Mouse (Mus musculus): ENCODE measurements around the gene Bsdc1. TPM values are rescaled to one million over a fixed set of nuclear protein-coding genes. Genes with fewer than 3 reads are reported as not detected.
"Not testable (repeated sequence)": the region's sequence is repeated elsewhere in the genome, so short reads cannot be mapped to it uniquely, and the experiment has no call there.

Bsdc1 gene
- total and polyA plus RNA-seq, 2 experiments from 2014 or later = 25.3 to 55.2 TPM

- no peaks in the 10 kb centered on the region for H3K4me1 ChIP-seq (ENCODE audit: insufficient read depth, low read length)
- no peak overlapping the region for H3K27ac ChIP-seq
- H3K27me3 ChIP-seq (ENCODE audit: insufficient read depth, low read length) = no peaks in the 10 kb centered on the region
- no peak for TF ChIP-seq CTCF (IDR thresholded peaks at IDR 0.05; ENCODE audit: low read depth)
- no peaks in the 10 kb centered on the region for H3K9me3 ChIP-seq (ENCODE audit: low read length)
- peaks cover 47% of the 10 kb centered on the region for H3K36me3 ChIP-seq (ENCODE audit: insufficient read depth, low read length)
- H3K4me2 ChIP-seq (ENCODE audit: low read depth, low read length) = no peak overlapping the region
- 86% methylated on average over 5 of the region's 5 CpGs for WGBS
- H3K9ac ChIP-seq (replicated peaks; ENCODE audit: low read length) = no peak overlapping the region
- no peak overlapping the region for H3K4me3 ChIP-seq (ENCODE audit: low read length)
- ATAC-seq (no peak), DNase-seq (ENCODE audit: low spot score) (no peak)
Observed at GRCm38 (mm10) chr4:129525338-129525737, 64.0 kb downstream of the Bsdc1 start.

DNA sequence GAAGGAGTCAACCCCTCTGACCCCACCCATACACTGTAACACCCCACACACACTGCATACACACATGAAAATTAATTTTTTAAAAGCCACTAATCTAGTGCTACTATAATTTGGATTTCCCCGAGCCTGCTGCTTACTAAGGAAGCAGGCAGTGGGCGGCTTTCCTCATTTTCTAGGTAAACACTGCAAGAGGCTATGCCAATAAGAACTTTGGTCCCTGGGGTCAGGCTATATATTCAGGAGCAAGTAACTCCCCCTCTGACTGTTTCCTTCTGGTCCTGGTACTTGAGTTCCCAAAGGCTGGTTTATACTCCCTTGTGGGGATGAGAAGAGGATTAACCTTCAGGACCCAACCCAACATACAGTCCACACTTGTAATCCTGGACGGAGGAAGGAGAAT lies 64.5 kb downstream of the Bsdc1 start:
- DNase-seq (ENCODE audit: low spot score) = no peak
- H3K4me2 ChIP-seq (ENCODE audit: low read depth, low read length) = no peak overlapping the region
- H3K9ac ChIP-seq (replicated peaks; ENCODE audit: low read length) = no peak overlapping the region
- no peak for TF ChIP-seq CTCF (IDR thresholded peaks at IDR 0.05; ENCODE audit: low read depth)
- H3K27ac ChIP-seq = no peak overlapping the region
- H3K4me3 ChIP-seq (ENCODE audit: low read length) = no peak overlapping the region
- 92% methylated on average over 3 of the region's 3 CpGs for WGBS
- H3K9me3 ChIP-seq (ENCODE audit: low read length) = no peaks in the 10 kb centered on the region
- no peaks in the 10 kb centered on the region for H3K27me3 ChIP-seq (ENCODE audit: insufficient read depth, low read length)
- H3K36me3 ChIP-seq (ENCODE audit: insufficient read depth, low read length) = peaks cover 45% of the 10 kb centered on the region
- no peak for ATAC-seq
- no peaks in the 10 kb centered on the region for H3K4me1 ChIP-seq (ENCODE audit: insufficient read depth, low read length)

GRCm38 (mm10) chr4:129528901-129529300 lies 67.5 kb downstream of the Bsdc1 start:
- H3K9ac ChIP-seq (replicated peaks; ENCODE audit: low read length); H3K9me3 ChIP-seq (ENCODE audit: low read length); H3K27me3 ChIP-seq (ENCODE audit: insufficient read depth, low read length); H3K4me2 ChIP-seq (ENCODE audit: low read depth, low read length); ATAC-seq; H3K4me1 ChIP-seq (ENCODE audit: insufficient read depth, low read length); H3K4me3 ChIP-seq (ENCODE audit: low read length); H3K27ac ChIP-seq; DNase-seq (ENCODE audit: low spot score): not testable (repeated sequence)
- 98% methylated on average over 5 of the region's 6 CpGs for WGBS
- H3K36me3 ChIP-seq (ENCODE audit: insufficient read depth, low read length) = peaks cover 28% of the 10 kb centered on the region

Other genes with a start within 250 kb of the Bsdc1 start
- 23.1 and 29.0 TPM in 2 replicates for gene C77080, start 200.2 kb upstream of the Bsdc1 start, total RNA-seq (2014; rRNA removed)
- gene C77080, start 200.2 kb upstream of the Bsdc1 start, polyA plus RNA-seq (2015; fragmentation: Nextera tagmentation; extraction: Ambion mirVana) = 4.9 and 5.3 TPM in 2 replicates
- 1.9 and 3.3 TPM in 2 replicates for gene Sync, start 174.0 kb upstream of the Bsdc1 start, total RNA-seq (2014; rRNA removed)
- gene Sync, start 174.0 kb upstream of the Bsdc1 start, polyA plus RNA-seq (2015; fragmentation: Nextera tagmentation; extraction: Ambion mirVana) = 1.9 and 2.0 TPM in 2 replicates
- gene Rbbp4, start 126.2 kb upstream of the Bsdc1 start, total RNA-seq (2014; rRNA removed) = 71.3 and 83.2 TPM in 2 replicates
- 234 and 236 TPM in 2 replicates for gene Rbbp4, start 126.2 kb upstream of the Bsdc1 start, polyA plus RNA-seq (2015; fragmentation: Nextera tagmentation; extraction: Ambion mirVana)
- gene Zbtb8os, start 125.9 kb upstream of the Bsdc1 start, total RNA-seq (2014; rRNA removed) = 4.3 and 5.7 TPM in 2 replicates
- 23.5 and 27.4 TPM in 2 replicates for gene Zbtb8os, start 125.9 kb upstream of the Bsdc1 start, polyA plus RNA-seq (2015; fragmentation: Nextera tagmentation; extraction: Ambion mirVana)
- gene Zbtb8a, start 83.5 kb upstream of the Bsdc1 start, total RNA-seq (2014; rRNA removed) = 26.9 and 29.6 TPM in 2 replicates
- gene Zbtb8a, start 83.5 kb upstream of the Bsdc1 start, polyA plus RNA-seq (2015; fragmentation: Nextera tagmentation; extraction: Ambion mirVana) = 14.9 and 15.3 TPM in 2 replicates
- gene Zbtb8b, start 20.7 kb upstream of the Bsdc1 start, total RNA-seq (2014; rRNA removed) = 9.7 and 15.3 TPM in 2 replicates
- gene Zbtb8b, start 20.7 kb upstream of the Bsdc1 start, polyA plus RNA-seq (2015; fragmentation: Nextera tagmentation; extraction: Ambion mirVana) = 11.3 and 12.9 TPM in 2 replicates
- not detected in 2 replicates for gene Tssk3, start 29.4 kb downstream of the Bsdc1 start, total RNA-seq (2014; rRNA removed)
- gene Tssk3, start 29.4 kb downstream of the Bsdc1 start, polyA plus RNA-seq (2015; fragmentation: Nextera tagmentation; extraction: Ambion mirVana) = 1.1 and 1.3 TPM in 2 replicates
- gene Fam229a, start 29.6 kb downstream of the Bsdc1 start, total RNA-seq (2014; rRNA removed) = 3.9 TPM in 1 of 2 replicates, not detected in the other
- gene Fam229a, start 29.6 kb downstream of the Bsdc1 start, polyA plus RNA-seq (2015; fragmentation: Nextera tagmentation; extraction: Ambion mirVana) = 3.0 and 3.1 TPM in 2 replicates
- gene Marcksl1, start 52.0 kb downstream of the Bsdc1 start, total RNA-seq (2014; rRNA removed) = 1,438 and 1,538 TPM in 2 replicates
- gene Marcksl1, start 52.0 kb downstream of the Bsdc1 start, polyA plus RNA-seq (2015; fragmentation: Nextera tagmentation; extraction: Ambion mirVana) = 1,583 and 1,620 TPM in 2 replicates
- 20.7 and 38.0 TPM in 2 replicates for gene Hdac1, start 81.1 kb downstream of the Bsdc1 start, total RNA-seq (2014; rRNA removed)
- gene Hdac1, start 81.1 kb downstream of the Bsdc1 start, polyA plus RNA-seq (2015; fragmentation: Nextera tagmentation; extraction: Ambion mirVana) = 56.6 and 62.1 TPM in 2 replicates
- gene Lck, start 112.1 kb downstream of the Bsdc1 start, total RNA-seq (2014; rRNA removed) = 10.1 and 12.5 TPM in 2 replicates
- 12.2 and 13.0 TPM in 2 replicates for gene Lck, start 112.1 kb downstream of the Bsdc1 start, polyA plus RNA-seq (2015; fragmentation: Nextera tagmentation; extraction: Ambion mirVana)
- gene Fam167b, start 117.0 kb downstream of the Bsdc1 start, total RNA-seq (2014; rRNA removed) = not detected in 2 replicates
- gene Fam167b, start 117.0 kb downstream of the Bsdc1 start, polyA plus RNA-seq (2015; fragmentation: Nextera tagmentation; extraction: Ambion mirVana) = 0.33 and 0.48 TPM in 2 replicates
- gene Eif3i, start 139.1 kb downstream of the Bsdc1 start, total RNA-seq (2014; rRNA removed) = 364 and 401 TPM in 2 replicates
- 231 and 233 TPM in 2 replicates for gene Eif3i, start 139.1 kb downstream of the Bsdc1 start, polyA plus RNA-seq (2015; fragmentation: Nextera tagmentation; extraction: Ambion mirVana)
- 150 and 182 TPM in 2 replicates for gene Tmem234, start 139.1 kb downstream of the Bsdc1 start, total RNA-seq (2014; rRNA removed)
- 216 and 221 TPM in 2 replicates for gene Tmem234, start 139.1 kb downstream of the Bsdc1 start, polyA plus RNA-seq (2015; fragmentation: Nextera tagmentation; extraction: Ambion mirVana)
- gene Dcdc2b, start 152.7 kb downstream of the Bsdc1 start, total RNA-seq (2014; rRNA removed) = not detected in 2 replicates
- gene Dcdc2b, start 152.7 kb downstream of the Bsdc1 start, polyA plus RNA-seq (2015; fragmentation: Nextera tagmentation; extraction: Ambion mirVana) = 4.1 TPM in 2 replicates
- gene Iqcc, start 157.5 kb downstream of the Bsdc1 start, total RNA-seq (2014; rRNA removed) = 11.2 and 12.0 TPM in 2 replicates
- 21.0 and 21.1 TPM in 2 replicates for gene Iqcc, start 157.5 kb downstream of the Bsdc1 start, polyA plus RNA-seq (2015; fragmentation: Nextera tagmentation; extraction: Ambion mirVana)
- gene Ccdc28b, start 162.4 kb downstream of the Bsdc1 start, total RNA-seq (2014; rRNA removed) = 55.0 and 77.7 TPM in 2 replicates
- 150 and 157 TPM in 2 replicates for gene Ccdc28b, start 162.4 kb downstream of the Bsdc1 start, polyA plus RNA-seq (2015; fragmentation: Nextera tagmentation; extraction: Ambion mirVana)
- gene Txlna, start 179.5 kb downstream of the Bsdc1 start, total RNA-seq (2014; rRNA removed) = 31.6 and 32.2 TPM in 2 replicates
- 29.3 and 29.5 TPM in 2 replicates for gene Txlna, start 179.5 kb downstream of the Bsdc1 start, polyA plus RNA-seq (2015; fragmentation: Nextera tagmentation; extraction: Ambion mirVana)
- gene Kpna6, start 211.2 kb downstream of the Bsdc1 start, total RNA-seq (2014; rRNA removed) = 61.6 and 61.8 TPM in 2 replicates
- 11.6 and 13.0 TPM in 2 replicates for gene Kpna6, start 211.2 kb downstream of the Bsdc1 start, polyA plus RNA-seq (2015; fragmentation: Nextera tagmentation; extraction: Ambion mirVana)
- gene Tmem39b, start 235.3 kb downstream of the Bsdc1 start, total RNA-seq (2014; rRNA removed) = 23.8 and 25.2 TPM in 2 replicates
- gene Tmem39b, start 235.3 kb downstream of the Bsdc1 start, polyA plus RNA-seq (2015; fragmentation: Nextera tagmentation; extraction: Ambion mirVana) = 10.5 and 12.1 TPM in 2 replicates

All from hindbrain, postnatal 0 days (tissue).